Mouse (Mus musculus): Measurements from ENCODE around the gene Sgca.

- TF ChIP-seq CTCF (IDR thresholded peaks at IDR 0.05) = no peak
- TF ChIP-seq EP300 (IDR thresholded peaks at IDR 0.05) = no peak
These were observed 4.1 kb downstream of the Sgca start for GRCm38 (mm10) chr11:94971895-94972615.
